Mouse (Mus musculus) thymus, adult 2 months (tissue): ENCODE measurements around the gene E2f7. TPM values are rescaled to one million over a fixed set of nuclear protein-coding genes. Genes with fewer than 3 reads are reported as not detected.

ENCODE experiments used
- DNase-seq: peaks from one replicate; pipeline ENCODE4 v3.0.0; 2021
- H3K27ac ChIP-seq: fragments of 200-500 bp; 2 replicates; pipeline ENCODE4 v1.5.1; 2012; ENCODE audit warnings: low read length, control low read depth; ENCODE audit not compliant: control insufficient read depth, insufficient read depth
- H3K27me3 ChIP-seq: fragments of 200-500 bp; 2 replicates; pipeline ENCODE4 v1.6.1; 2012; ENCODE audit warnings: mild to moderate bottlenecking, low read length, moderate library complexity, mixed read lengths; ENCODE audit not compliant: control insufficient read depth, insufficient read depth
- H3K36me3 ChIP-seq: fragments of 200-500 bp; 2 replicates; pipeline ENCODE4 v1.6.1; 2012; ENCODE audit warnings: mild to moderate bottlenecking, low read length, moderate library complexity; ENCODE audit not compliant: control insufficient read depth, insufficient read depth
- H3K4me1 ChIP-seq: fragments of 200-500 bp; replicated peaks from 2 replicates; pipeline ENCODE4 v1.6.1; 2012; ENCODE audit warnings: low read length; ENCODE audit not compliant: control insufficient read depth, insufficient read depth
- H3K4me3 ChIP-seq: fragments of 200-500 bp; 2 replicates; pipeline ENCODE4 v1.5.1; 2012; ENCODE audit warnings: mild to moderate bottlenecking, low read length, control low read depth, moderate library complexity; ENCODE audit not compliant: control insufficient read depth, insufficient read depth
- CTCF ChIP-seq: fragments of 200-500 bp; IDR thresholded peaks from 2 replicates; pipeline ENCODE4 v1.5.1; 2012; ENCODE audit warnings: mild to moderate bottlenecking, control low read depth, low read length, moderate library complexity, borderline replicate concordance; ENCODE audit not compliant: control insufficient read depth, poor library complexity, insufficient read depth; ENCODE audit errors: extremely low read depth
- POLR2A ChIP-seq: fragments of 200-500 bp; IDR thresholded peaks from 2 replicates; pipeline ENCODE4 v1.6.1; 2012; ENCODE audit warnings: mild to moderate bottlenecking, low read length, control low read depth, moderate library complexity; ENCODE audit not compliant: control insufficient read depth, poor library complexity, insufficient read depth; ENCODE audit errors: extremely low read depth
- WGBS: fragments of 180-500 bp; shearing (Covaris S2); methylation state at CpG from one replicate; pipeline ENCODE4 v1.1.7; 2018; 5-methylcytosine and 5-hydroxymethylcytosine counted together
- polyA plus RNA-seq: library from polyadenylated mRNA; depleted of rRNA; stranded (reverse); fragments of >200 nt; gene quantifications from 2 replicates; pipeline ENCODE4 v1.2.3, GENCODE M21; 2012

The E2f7 gene
- polyA plus RNA-seq, 1 experiment = 3.9 TPM

GRCm38 (mm10) chr10:110805025-110805740 is 59.9 kb downstream of the E2f7 start:
- TF ChIP-seq CTCF (no peak), POLR2A (no peak)
- no peak overlapping the region for H3K4me3 ChIP-seq
- DNase-seq = no peak
- 21% methylated on average over 5 of the region's 5 CpGs for WGBS
- H3K27ac ChIP-seq = no peak overlapping the region
- H3K36me3 ChIP-seq = no peaks in the 10 kb centered on the region
- no peaks in the 10 kb centered on the region for H3K4me1 ChIP-seq
- H3K27me3 ChIP-seq = no peaks in the 10 kb centered on the region

- no peak for TF ChIP-seq POLR2A
- no peak for TF ChIP-seq CTCF
- Histone ChIP-seq H3K27me3 (no peaks in the 10 kb centered on the region), H3K4me1 (no peaks in the 10 kb centered on the region), H3K4me3 (no peak overlapping the region), H3K27ac (no peak overlapping the region), H3K36me3 (no peaks in the 10 kb centered on the region)
- 98% methylated on average over 8 of the region's 8 CpGs for WGBS
- DNase-seq = no peak
Observed at GRCm38 (mm10) chr10:110806471-110806870, 61.2 kb downstream of the E2f7 start.

GRCm38 (mm10) chr10:110810528-110810927 is 65.3 kb downstream of the E2f7 start:
- no peak for DNase-seq
- H3K4me1 ChIP-seq = no peaks in the 10 kb centered on the region
- 87% methylated on average over 2 of the region's 2 CpGs for WGBS
- H3K4me3 ChIP-seq = no peak overlapping the region
- no peaks in the 10 kb centered on the region for H3K36me3 ChIP-seq
- H3K27ac ChIP-seq = no peak overlapping the region
- no peaks in the 10 kb centered on the region for H3K27me3 ChIP-seq
- TF ChIP-seq POLR2A (no peak), CTCF (no peak)

- no peaks in the 10 kb centered on the region for H3K27me3 ChIP-seq
Observed at GRCm38 (mm10) chr10:110811209-110811861, 66.1 kb downstream of the E2f7 start.

GRCm38 (mm10) chr10:110811862-110812225 is 66.6 kb downstream of the E2f7 start:
- no peak for DNase-seq
- WGBS = 57% methylated on average over 2 of the region's 2 CpGs
- H3K4me1 ChIP-seq = no peaks in the 10 kb centered on the region
- H3K27ac ChIP-seq = no peak overlapping the region
- H3K4me3 ChIP-seq = no peak overlapping the region
- TF ChIP-seq CTCF (no peak), POLR2A (no peak)
- no peaks in the 10 kb centered on the region for H3K36me3 ChIP-seq
- H3K27me3 ChIP-seq = no peaks in the 10 kb centered on the region

More at GRCm38 (mm10) chr10:110811209-110811861, 66.1 kb downstream of the E2f7 start:
- 96% methylated on average over 10 of the region's 10 CpGs for WGBS
- H3K4me3 ChIP-seq = no peak overlapping the region
- H3K4me1 ChIP-seq = no peaks in the 10 kb centered on the region
- TF ChIP-seq CTCF (no peak), POLR2A (no peak)
- no peak for DNase-seq
- no peaks in the 10 kb centered on the region for H3K36me3 ChIP-seq
- no peak overlapping the region for H3K27ac ChIP-seq

- no peak for DNase-seq
- H3K27me3 ChIP-seq = no peaks in the 10 kb centered on the region
- H3K36me3 ChIP-seq = no peaks in the 10 kb centered on the region
- TF ChIP-seq CTCF (no peak), POLR2A (no peak)
- H3K27ac ChIP-seq = no peak overlapping the region
- H3K4me1 ChIP-seq = no peaks in the 10 kb centered on the region
- WGBS = 86% methylated on average over 11 of the region's 11 CpGs
- H3K4me3 ChIP-seq = no peak overlapping the region
Observed at GRCm38 (mm10) chr10:110821139-110821538, 75.9 kb downstream of the E2f7 start.
